Mouse (Mus musculus) ovary, postnatal 10 days (tissue): Measurements from ENCODE around the gene 1700092M07Rik.
"Not testable (repeated sequence)": the region's sequence is repeated elsewhere in the genome, so short reads cannot be mapped to it uniquely, and the experiment has no call there.

ENCODE experiments used
- DNase-seq: peaks from one replicate; pipeline ENCODE4 v3.0.0; 2022; ENCODE audit warnings: low spot score

Gene 1700092M07Rik

GRCm38 (mm10) chr19:8716767-8717475 lies 23.6 kb upstream of the 1700092M07Rik start:
- no peak for DNase-seq

GRCm38 (mm10) chr19:8718357-8718756 lies 22.2 kb upstream of the 1700092M07Rik start:
- no peak for DNase-seq

GRCm38 (mm10) chr19:8719037-8719436 lies 21.5 kb upstream of the 1700092M07Rik start:
- not testable (repeated sequence) for DNase-seq

- no peak for DNase-seq
Observed at GRCm38 (mm10) chr19:8721378-8721777, 19.1 kb upstream of the 1700092M07Rik start.

GRCm38 (mm10) chr19:8722021-8722420 lies 18.5 kb upstream of the 1700092M07Rik start:
- no peak for DNase-seq

- no peak for DNase-seq
Observed at GRCm38 (mm10) chr19:8722559-8722906, 18.0 kb upstream of the 1700092M07Rik start.

- DNase-seq, result peak; percentile 74
Observed at GRCm38 (mm10) chr19:8722907-8723573, 17.5 kb upstream of the 1700092M07Rik start, which contains the start of gene Slc3a2. Slc3a2 (minus strand) TSS chr19:8723369.

- no peak for DNase-seq
Observed at GRCm38 (mm10) chr19:8723574-8724346, 16.8 kb upstream of the 1700092M07Rik start.

- DNase-seq, result no peak
Observed at GRCm38 (mm10) chr19:8724392-8724791, 16.1 kb upstream of the 1700092M07Rik start.

- DNase-seq, result no peak
Observed at GRCm38 (mm10) chr19:8725081-8725613, 15.4 kb upstream of the 1700092M07Rik start.

GRCm38 (mm10) chr19:8726609-8727390 lies 13.7 kb upstream of the 1700092M07Rik start:
- DNase-seq, result no peak

- no peak for DNase-seq
Observed at GRCm38 (mm10) chr19:8727495-8728114, 12.9 kb upstream of the 1700092M07Rik start.

GRCm38 (mm10) chr19:8728335-8729099 lies 12.0 kb upstream of the 1700092M07Rik start:
- not testable (repeated sequence) for DNase-seq

GRCm38 (mm10) chr19:8734334-8734733 lies 6.2 kb upstream of the 1700092M07Rik start:
- no peak for DNase-seq

- peak; percentile 89 for DNase-seq
Observed at GRCm38 (mm10) chr19:8735389-8736159, 4.9 kb upstream of the 1700092M07Rik start, which contains the start of gene Wdr74. Wdr74 (plus strand) TSS chr19:8735827.

- DNase-seq, result no peak
Observed at GRCm38 (mm10) chr19:8736160-8736467, 4.4 kb upstream of the 1700092M07Rik start.

- DNase-seq, result no peak
Observed at GRCm38 (mm10) chr19:8738911-8739310, 1.6 kb upstream of the 1700092M07Rik start.

GRCm38 (mm10) chr19:8739646-8740045 lies 872 bp upstream of the 1700092M07Rik start:
- no peak for DNase-seq

GRCm38 (mm10) chr19:8741243-8741869 lies 838 bp downstream of the 1700092M07Rik start, which contains the start of gene Stx5a:
Stx5a (plus strand) TSS chr19:8741413.
- peak; percentile 91 for DNase-seq
